Mouse (Mus musculus): ENCODE data around the gene Hist2h3b. TPM values are rescaled to one million over a fixed set of nuclear protein-coding genes. Genes with fewer than 3 reads are reported as not detected.
A peak's percentile ranks its signal among the peaks of the same experiment; 100 is the strongest.

Gene Hist2h3b
- total and polyA plus RNA-seq, 3 experiments, result 12.1 to 1,421 (median 39.4) TPM

- H3K4me1 ChIP-seq (ENCODE audit: control insufficient read depth in 1 of 2, insufficient read depth in 2 of 2), result peaks cover 29 to 97% of the 10 kb centered on the region in 2 experiments
- dilution Hi-C loops (cut with MboI; ENCODE audit: extremely low pct_ligation_motif_present, extremely low pct_unique_long_range_greater_than_20kb, low sequenced_read_pairs), result no loop called here
- no peaks in the 10 kb centered on the region for H3K9me3 ChIP-seq (replicated peaks; ENCODE audit: low read length)
- no peak overlapping the region for H3K27ac ChIP-seq (ENCODE audit: insufficient read depth, low read depth)
- no peak overlapping the region for H3K4me3 ChIP-seq (replicated peaks in 1 of 3; ENCODE audit: low read depth in 2 of 3, low read length in 2 of 3, poor library complexity in 1 of 3)
- no peak for DNase-seq (ENCODE audit: extremely low read depth)
- no peaks in the 10 kb centered on the region for H3K27me3 ChIP-seq (replicated peaks)
- TF ChIP-seq POLR2A (IDR thresholded peaks at IDR 0.05; ENCODE audit: low read depth, low read length), result no peak
- no peak for TF ChIP-seq EP300 (IDR thresholded peaks at IDR 0.05; ENCODE audit: low read length)
- TF ChIP-seq CTCF (conservative IDR thresholded peaks at IDR 0.05 in 1 of 2, IDR thresholded peaks at IDR 0.05 in 1 of 2; ENCODE audit: low read depth in 2 of 2, low read length in 2 of 2), result no peak
- no peak for TF ChIP-seq SIN3A (IDR thresholded peaks at IDR 0.05; ENCODE audit: low read length)
- no peak for TF ChIP-seq TBP (conservative IDR thresholded peaks at IDR 0.05; ENCODE audit: low read depth, low read length)
- TF ChIP-seq SMC3 (IDR thresholded peaks at IDR 0.05; ENCODE audit: low read depth, low read length), result no peak
- no peak for TF ChIP-seq KAT2A (IDR thresholded peaks at IDR 0.05; ENCODE audit: insufficient replicate concordance, low read length)
- TF ChIP-seq CHD1 (IDR thresholded peaks at IDR 0.05; ENCODE audit: low read depth, low read length), result no peak
- TF ChIP-seq CHD2 (IDR thresholded peaks at IDR 0.05; ENCODE audit: low read length), result no peak
- in situ Hi-C loops (cut with MboI; ENCODE audit: low pct_ligation_motif_present, low pct_unique_long_range_greater_than_20kb, low sequenced_read_pairs), result loop anchor here (10.0 kb wide), 2 partner anchors 264 to 574 kb away; partner anchors contain the start of gene Mcl1
- H3K36me3 ChIP-seq (replicated peaks in 1 of 2; ENCODE audit: control insufficient read depth in 1 of 2, insufficient read depth in 1 of 2, low read length in 1 of 2), result no peaks in the 10 kb centered on the region
- H3K79me2 ChIP-seq (replicated peaks; ENCODE audit: control insufficient read depth, extremely low read depth, insufficient read depth, poor library complexity, severe bottlenecking), result peaks cover 3% of the 10 kb centered on the region
- no peak overlapping the region for H3K4me2 ChIP-seq (ENCODE audit: insufficient read depth, low read depth, poor library complexity, severe bottlenecking)
- 0 out of 2 replicates have a peak overlapping the region, but pooled peaks have one; percentile 17 for H3K9ac ChIP-seq (ENCODE audit: insufficient read depth, low read depth)
Observed at GRCm38 (mm10) chr3:96228828-96229227, 39.6 kb upstream of the Hist2h3b start.

GRCm38 (mm10) chr3:96230404-96230803 lies 38.0 kb upstream of the Hist2h3b start:
- TF ChIP-seq ELF1 (IDR thresholded peaks at IDR 0.05; ENCODE audit: low read depth, low read length) (0 out of 2 replicates have a peak, but pooled peaks have one; percentile 29), MAZ (IDR thresholded peaks at IDR 0.05; ENCODE audit: low read depth, low read length) (0 out of 2 replicates have a peak, but pooled peaks have one; percentile 18), UBTF (IDR thresholded peaks at IDR 0.05; ENCODE audit: low read depth, low read length) (0 out of 2 replicates have a peak, but pooled peaks have one; percentile 24), E2F4 (IDR thresholded peaks at IDR 0.05; ENCODE audit: insufficient replicate concordance, low read depth, low read length) (0 out of 2 replicates have a peak, but pooled peaks have one; percentile 19), POLR2AphosphoS2 (IDR thresholded peaks at IDR 0.05; ENCODE audit: low read depth, low read length) (0 out of 2 replicates have a peak, but pooled peaks have one; percentile 30), NELFE (IDR thresholded peaks at IDR 0.05; ENCODE audit: low read depth, low read length) (peak; percentile 5; the same call in 1 of the 2 replicates), MAX (IDR thresholded peaks at IDR 0.05; ENCODE audit: low read length) (peak; percentile 22; the same call in 1 of the 2 replicates), NRF1 (IDR thresholded peaks at IDR 0.05; ENCODE audit: low read depth, low read length) (no peak), PAX5 (IDR thresholded peaks at IDR 0.05; ENCODE audit: low read length) (no peak), ZNF384 (IDR thresholded peaks at IDR 0.05; ENCODE audit: low read depth, low read length) (peak; percentile 32), POLR2A (IDR thresholded peaks at IDR 0.05; ENCODE audit: low read depth, low read length) (no peak)
- peak; percentile 45 for DNase-seq (ENCODE audit: extremely low read depth)
- dilution Hi-C loops (cut with MboI; ENCODE audit: extremely low pct_ligation_motif_present, extremely low pct_unique_long_range_greater_than_20kb, low sequenced_read_pairs), result no loop called here
- H3K9ac ChIP-seq (ENCODE audit: insufficient read depth, low read depth), result no peak overlapping the region
- no peaks in the 10 kb centered on the region for H3K9me3 ChIP-seq (replicated peaks; ENCODE audit: low read length)
- no peaks in the 10 kb centered on the region for H3K27me3 ChIP-seq (replicated peaks)
- H3K79me2 ChIP-seq (replicated peaks; ENCODE audit: control insufficient read depth, extremely low read depth, insufficient read depth, poor library complexity, severe bottlenecking), result no peaks in the 10 kb centered on the region
- no peak overlapping the region for H3K4me3 ChIP-seq (replicated peaks in 1 of 3; ENCODE audit: low read depth in 2 of 3, low read length in 2 of 3, poor library complexity in 1 of 3)
- in situ Hi-C loops (cut with MboI; ENCODE audit: low pct_ligation_motif_present, low pct_unique_long_range_greater_than_20kb, low sequenced_read_pairs), result no loop called here
- peaks cover 23 to 90% of the 10 kb centered on the region in 2 experiments for H3K4me1 ChIP-seq (ENCODE audit: control insufficient read depth in 1 of 2, insufficient read depth in 2 of 2)
- H3K27ac ChIP-seq (ENCODE audit: insufficient read depth, low read depth), result no peak overlapping the region
- peak overlapping the region; percentile 55 for H3K4me2 ChIP-seq (ENCODE audit: insufficient read depth, low read depth, poor library complexity, severe bottlenecking)
- H3K36me3 ChIP-seq (replicated peaks in 1 of 2; ENCODE audit: control insufficient read depth in 1 of 2, insufficient read depth in 1 of 2, low read length in 1 of 2), result no peaks in the 10 kb centered on the region

Measured in CH12.LX (cell line).